Mouse (Mus musculus): ENCODE results near the gene Trp53tg5. TPM values are rescaled to one million over a fixed set of nuclear protein-coding genes. Genes with fewer than 3 reads are reported as not detected.

Trp53tg5 gene
- total RNA-seq, 2 experiments from 2014 or later: not detected

DNA sequence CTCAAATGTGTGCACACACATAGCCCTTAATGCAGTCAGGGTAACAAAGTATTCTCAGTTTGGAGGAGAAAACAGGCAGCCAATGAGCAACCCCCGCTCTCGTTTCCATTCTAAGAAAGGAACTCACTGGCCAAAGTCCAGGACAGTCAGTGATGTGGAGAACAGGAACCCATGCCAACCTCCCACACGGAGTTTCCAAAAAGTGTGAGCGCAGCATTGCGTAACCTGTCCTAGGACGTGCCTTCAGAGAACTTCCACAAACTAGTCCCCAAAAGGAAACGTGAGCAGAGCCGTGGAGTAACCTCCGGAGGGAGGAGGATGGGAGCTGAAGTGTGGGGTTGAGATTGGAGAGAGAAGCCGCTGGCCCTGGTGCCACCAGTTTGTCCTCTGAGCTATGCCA, 18.7 kb downstream of the Trp53tg5 start:
- no peak for TF ChIP-seq CTCF (IDR thresholded peaks at IDR 0.05)
- intact Hi-C loops (cut with DNase I): loop anchor here (2.0 kb wide), 1 partner anchor 14 kb away; no protein-coding TSS in a partner anchor
- Histone ChIP-seq H3K27ac (peak overlapping the region; percentile 85), H3K4me3 (peak overlapping the region; percentile 24; the same call in 1 of the 2 replicates)
- DNase-seq: peak; percentile 85

DNA sequence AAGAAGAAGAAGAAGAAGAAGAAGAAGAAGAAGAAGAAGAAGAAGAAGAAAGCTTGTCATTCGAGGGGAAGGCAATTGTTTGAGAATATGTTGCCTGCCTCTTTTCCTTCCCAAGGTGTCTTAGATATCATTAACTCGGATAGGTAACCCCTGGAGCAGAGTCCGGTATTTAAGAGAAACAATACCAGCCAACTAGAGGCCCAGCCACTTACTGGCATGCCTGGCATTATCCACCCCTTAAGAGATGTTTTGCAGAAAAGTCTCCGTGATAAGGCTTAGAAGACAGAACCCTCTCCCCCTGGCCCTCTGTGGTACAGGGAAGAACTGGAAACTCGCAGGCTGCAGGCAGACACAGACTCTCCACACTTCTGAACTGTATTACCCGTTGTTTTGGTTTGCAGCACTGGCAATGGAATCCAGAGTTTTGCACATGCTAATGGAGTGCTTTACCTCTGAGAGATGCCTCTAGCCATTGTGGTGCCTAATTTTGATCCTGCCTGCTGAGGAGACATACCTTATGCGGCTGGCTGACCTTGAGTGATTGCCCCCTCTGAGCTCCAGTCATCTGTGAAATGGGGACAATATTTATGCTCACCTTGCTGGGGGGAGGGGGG, 19.5 kb downstream of the Trp53tg5 start:
- no peak for TF ChIP-seq CTCF (IDR thresholded peaks at IDR 0.05)
- intact Hi-C loops (cut with DNase I): loop anchor here (2.0 kb wide), 1 partner anchor 13 kb away; no protein-coding TSS in a partner anchor
- no peak overlapping the region for H3K4me3 ChIP-seq
- no peak for DNase-seq
- peak overlapping the region; percentile 85; the same call in 1 of the 2 replicates for H3K27ac ChIP-seq

DNA sequence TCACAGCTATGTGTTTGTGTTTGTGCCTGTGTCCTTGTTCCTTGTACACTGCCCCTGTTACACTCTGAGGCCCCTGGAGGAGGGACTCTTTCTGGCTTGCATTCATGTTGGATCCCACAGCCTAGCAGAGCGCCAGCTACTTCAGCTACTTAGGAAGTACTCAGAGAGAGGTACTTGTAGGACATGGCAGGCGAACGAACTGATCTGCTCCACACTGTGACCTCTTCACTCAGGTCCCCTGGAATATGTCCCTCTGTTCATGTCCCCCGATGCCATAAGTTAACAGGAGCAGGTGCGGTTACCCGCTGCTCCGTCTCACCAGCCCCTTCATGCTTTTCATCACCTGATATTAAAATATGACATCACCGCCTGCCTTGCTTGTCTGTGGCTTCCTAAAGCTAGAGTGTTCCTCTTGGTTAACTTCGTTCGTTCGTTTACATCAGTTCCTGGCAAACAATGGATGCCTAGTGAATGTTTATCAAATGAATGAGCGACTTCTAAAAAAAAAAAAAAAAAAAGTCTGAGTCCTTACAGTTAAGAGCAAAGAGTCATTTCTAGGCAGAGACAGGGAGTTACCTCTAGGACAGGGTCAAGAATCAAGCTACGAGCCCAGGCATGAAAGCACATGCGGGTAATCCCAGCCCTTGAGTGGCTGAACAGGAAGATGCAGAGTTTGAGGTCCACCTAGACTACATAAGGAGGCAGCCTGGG, 20.3 kb downstream of the Trp53tg5 start:
- Histone ChIP-seq H3K27ac (no peak overlapping the region), H3K4me3 (no peak overlapping the region)
- TF ChIP-seq CTCF (IDR thresholded peaks at IDR 0.05): no peak
- intact Hi-C loops (cut with DNase I): no loop called here
- DNase-seq: no peak

DNA sequence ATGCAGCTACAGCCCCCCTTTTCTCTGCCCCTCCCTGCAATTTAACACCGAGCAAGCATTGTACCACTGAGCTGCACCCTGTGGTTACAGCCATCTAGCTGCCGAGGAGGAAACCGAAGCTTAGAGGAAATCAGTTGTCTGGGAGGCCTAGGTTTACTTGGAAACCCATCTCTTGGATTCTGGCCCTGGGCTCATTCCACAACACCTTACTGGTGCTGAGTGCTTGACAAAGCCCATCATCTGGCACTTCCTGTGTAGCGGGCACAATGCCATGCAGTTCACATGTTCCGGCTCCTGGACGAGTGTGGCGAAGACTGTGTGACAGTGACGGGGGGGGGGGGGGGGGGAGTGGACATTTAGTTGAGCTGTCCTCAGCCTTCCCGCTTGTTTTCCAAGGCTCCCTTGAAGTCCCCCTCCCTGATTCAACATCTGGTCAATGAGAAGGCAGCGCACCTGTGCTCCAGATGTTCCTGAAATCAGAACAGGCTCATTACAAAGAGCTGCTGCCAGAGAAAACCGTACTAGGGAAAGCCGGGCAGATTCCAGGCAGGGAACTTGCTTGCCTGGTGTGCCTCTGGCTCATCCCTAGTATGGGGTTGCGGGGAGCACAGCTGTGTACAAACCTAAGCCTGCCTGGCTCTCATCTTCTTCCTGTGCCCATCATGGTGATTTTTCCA, 21.4 kb downstream of the Trp53tg5 start:
- peak; percentile 52 for DNase-seq
- TF ChIP-seq CTCF (IDR thresholded peaks at IDR 0.05): no peak
- Histone ChIP-seq H3K27ac (no peak overlapping the region), H3K4me3 (no peak overlapping the region)
- intact Hi-C loops (cut with DNase I): no loop called here

DNA sequence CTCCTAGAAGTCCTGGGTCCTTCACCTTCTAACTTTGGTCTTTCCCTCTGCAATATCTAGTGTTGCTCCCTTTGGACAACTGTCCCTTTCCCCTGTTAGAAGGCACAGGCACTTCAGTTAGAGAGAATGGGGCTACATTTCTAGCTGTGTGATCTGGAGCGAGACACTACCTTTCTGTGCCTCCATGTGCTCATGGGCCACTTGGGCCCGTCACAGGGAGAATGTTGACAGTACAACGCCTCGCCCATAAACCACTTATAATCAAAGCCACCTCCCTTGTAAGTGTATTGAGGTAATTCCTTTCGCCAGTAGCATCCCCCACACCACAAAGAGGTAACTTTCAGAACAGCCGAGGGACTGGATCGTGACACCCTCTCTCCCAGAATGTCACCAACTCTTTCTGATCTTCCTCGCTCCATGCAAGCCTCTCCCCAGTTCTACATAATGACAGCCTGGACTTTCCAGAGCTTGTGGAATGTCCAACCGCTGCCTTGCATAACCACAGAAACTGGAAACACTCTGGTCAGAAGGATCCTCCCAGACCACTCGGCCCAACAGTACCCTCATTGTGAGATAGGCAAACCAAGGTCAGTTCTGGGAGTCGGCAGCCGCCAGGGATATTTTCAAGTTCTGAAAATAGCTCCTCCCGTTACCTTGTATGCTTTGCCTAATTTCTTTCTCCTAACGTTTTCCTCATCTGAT, 24.0 kb downstream of the Trp53tg5 start:
- intact Hi-C loops (cut with DNase I): no loop called here
- TF ChIP-seq CTCF (IDR thresholded peaks at IDR 0.05): no peak
- Histone ChIP-seq H3K27ac (peak overlapping the region; percentile 16; the same call in 1 of the 2 replicates), H3K4me3 (no peak overlapping the region)
- no peak for DNase-seq

DNA sequence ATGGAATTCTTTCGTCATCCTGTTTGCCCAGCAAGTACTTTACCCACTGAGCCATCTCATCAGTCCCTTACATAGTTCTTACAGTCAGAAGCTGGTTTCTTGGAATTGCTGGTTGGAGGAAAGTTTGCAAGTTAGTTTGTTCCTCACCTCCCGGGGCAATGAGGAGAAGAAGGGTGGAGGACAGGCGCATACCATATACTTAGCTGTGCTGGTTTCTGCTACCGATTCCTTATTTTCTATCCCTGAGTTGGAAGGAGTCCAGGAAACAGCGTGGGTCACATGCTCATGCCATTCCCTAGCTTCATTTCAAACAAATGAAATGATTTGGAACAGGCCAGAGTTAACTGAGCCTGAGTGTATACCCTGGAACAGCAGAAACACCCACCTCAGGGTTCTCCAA, 24.6 kb downstream of the Trp53tg5 start:
- DNase-seq: no peak
- TF ChIP-seq CTCF (IDR thresholded peaks at IDR 0.05): no peak
- intact Hi-C loops (cut with DNase I): no loop called here
- Histone ChIP-seq H3K4me3 (no peak overlapping the region), H3K27ac (no peak overlapping the region)

DNA sequence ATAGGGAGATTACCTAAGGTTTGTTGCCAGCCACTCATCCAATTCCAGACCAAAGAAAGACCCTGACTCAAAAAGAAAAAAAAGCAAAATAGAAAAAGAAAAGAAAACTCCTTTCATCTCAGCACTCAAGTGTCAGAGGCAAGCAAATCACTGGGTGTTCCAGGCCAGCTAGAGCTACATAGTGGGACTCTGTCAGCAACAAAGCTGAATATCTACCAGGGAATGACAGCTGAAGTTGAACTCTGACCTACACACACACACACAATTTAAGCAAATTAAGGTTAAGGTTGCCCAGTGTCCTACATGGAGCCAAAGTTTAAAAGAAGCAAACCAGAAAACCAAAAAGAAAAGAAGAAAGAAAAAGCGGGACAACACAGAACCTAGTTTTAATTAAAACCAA, 25.4 kb downstream of the Trp53tg5 start:
- Histone ChIP-seq H3K27ac (no peak overlapping the region), H3K4me3 (no peak overlapping the region)
- intact Hi-C loops (cut with DNase I): no loop called here
- no peak for TF ChIP-seq CTCF (IDR thresholded peaks at IDR 0.05)
- no peak for DNase-seq

DNA sequence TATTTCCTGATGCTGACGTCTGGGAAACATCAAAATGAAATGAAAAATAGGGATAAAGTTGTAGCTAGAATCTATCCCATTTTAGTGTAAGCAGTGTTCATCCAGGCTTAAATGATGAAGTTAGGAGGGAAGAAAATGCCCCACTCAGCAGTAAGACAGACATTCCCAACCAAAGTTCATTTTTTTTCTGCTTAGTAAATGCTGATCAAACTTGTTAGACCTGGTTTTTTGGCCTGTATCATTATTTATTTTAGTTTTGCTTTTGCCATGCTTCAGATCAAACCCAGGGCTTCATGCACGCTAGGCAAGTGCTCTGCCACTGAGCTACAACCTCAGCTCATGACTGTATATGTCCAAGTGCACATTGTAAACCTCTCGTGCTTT, 27.4 kb downstream of the Trp53tg5 start:
- intact Hi-C loops (cut with DNase I): no loop called here

DNA sequence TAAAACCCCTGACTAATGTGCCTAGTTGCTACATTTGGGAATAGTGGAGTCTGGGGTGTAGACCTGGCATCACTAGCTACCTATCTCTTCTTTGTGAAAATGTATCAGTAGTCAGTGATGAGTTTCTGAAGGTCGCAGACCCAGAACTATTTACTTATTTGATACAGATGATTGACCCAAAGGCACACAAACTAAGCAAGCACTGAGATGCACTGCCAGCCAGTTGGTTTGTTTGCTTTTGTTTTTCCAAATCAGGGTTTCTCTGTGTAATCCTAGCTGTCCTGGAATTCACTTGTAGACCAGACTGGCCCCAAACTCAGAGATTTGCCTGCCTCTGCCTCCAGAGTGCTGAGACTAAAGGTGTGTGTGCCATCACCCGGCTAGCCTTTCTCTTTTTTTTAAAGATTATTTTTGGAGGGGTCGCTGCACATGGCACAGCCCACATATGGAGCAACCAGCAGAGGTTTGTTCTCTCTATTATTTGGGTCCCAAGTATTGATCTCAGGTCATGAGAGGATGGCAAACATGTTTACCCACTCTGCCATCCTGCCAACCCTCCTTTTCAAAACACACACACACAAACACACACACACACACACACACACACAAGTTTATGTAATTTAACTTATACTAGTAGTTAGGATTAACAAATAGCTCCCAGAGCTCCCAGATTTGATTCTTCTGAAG, 28.0 kb downstream of the Trp53tg5 start:
- Histone ChIP-seq H3K4me3 (no peak overlapping the region), H3K27ac (no peak overlapping the region)
- no peak for DNase-seq
- intact Hi-C loops (cut with DNase I): no loop called here
- TF ChIP-seq CTCF (IDR thresholded peaks at IDR 0.05): no peak

More for the DNA sequence above, 27.4 kb downstream of the Trp53tg5 start:
- no peak overlapping the region for H3K4me3 ChIP-seq
- TF ChIP-seq CTCF (IDR thresholded peaks at IDR 0.05): no peak
- DNase-seq: no peak
- H3K27ac ChIP-seq: no peak overlapping the region

DNA sequence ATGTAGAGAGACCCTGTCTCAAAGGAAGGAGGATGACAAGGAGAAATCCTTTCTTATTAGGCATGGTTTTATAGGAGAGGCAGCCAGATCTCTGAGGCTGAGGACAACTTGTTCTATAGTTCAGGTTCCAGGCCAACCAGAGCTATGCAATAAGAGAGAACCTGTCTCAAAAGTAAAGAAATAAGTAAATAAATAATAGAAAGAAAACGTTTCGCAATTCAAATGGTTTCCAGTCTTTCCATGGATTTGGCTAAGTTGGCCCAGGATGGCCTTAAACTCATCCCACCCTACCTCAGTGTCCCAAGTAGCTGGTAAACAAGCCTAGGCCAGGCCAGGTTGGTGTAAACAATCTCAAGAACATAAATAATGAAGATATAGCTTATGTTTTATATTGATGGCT, 28.8 kb downstream of the Trp53tg5 start:
- intact Hi-C loops (cut with DNase I): no loop called here
- no peak for DNase-seq
- Histone ChIP-seq H3K27ac (no peak overlapping the region), H3K4me3 (no peak overlapping the region)
- no peak for TF ChIP-seq CTCF (IDR thresholded peaks at IDR 0.05)

DNA sequence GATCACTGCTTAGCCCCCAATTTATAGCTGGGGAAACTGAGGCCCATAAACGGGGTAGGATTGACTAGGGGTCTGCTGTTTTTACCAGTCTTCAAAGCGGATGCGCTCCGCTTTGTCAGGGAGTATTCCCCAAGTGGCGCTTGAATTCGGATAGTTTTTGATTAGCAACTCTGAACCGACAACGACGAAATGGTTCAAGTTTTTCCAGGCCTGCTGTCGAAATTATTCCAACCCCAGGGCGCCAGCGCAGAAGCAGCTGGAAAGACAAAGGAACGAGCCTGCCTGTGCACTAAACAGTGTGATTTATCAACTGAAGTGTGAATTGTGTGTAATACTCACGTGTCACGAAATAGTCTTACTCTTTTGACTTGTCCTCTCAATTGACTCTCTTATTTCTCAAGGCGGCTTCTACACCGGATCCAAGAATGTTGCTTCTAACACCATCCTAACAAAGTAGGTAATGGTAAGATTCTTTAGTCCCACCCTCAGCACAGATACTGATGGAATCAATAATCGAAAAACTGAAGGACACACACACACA, 30.0 kb downstream of the Trp53tg5 start, which contains the start of gene Sdc4:
Gene Sdc4 (minus strand): TSS at position 428 of the 541 bp plus-strand sequence.
- DNase-seq: peak; percentile 53
- Histone ChIP-seq H3K27ac (peak within 1 kb of the TSS; percentile 97), H3K4me3 (peak within 1 kb of the TSS; percentile 86)
- no peak for TF ChIP-seq CTCF (IDR thresholded peaks at IDR 0.05)
- intact Hi-C loops (cut with DNase I): no loop called here

DNA sequence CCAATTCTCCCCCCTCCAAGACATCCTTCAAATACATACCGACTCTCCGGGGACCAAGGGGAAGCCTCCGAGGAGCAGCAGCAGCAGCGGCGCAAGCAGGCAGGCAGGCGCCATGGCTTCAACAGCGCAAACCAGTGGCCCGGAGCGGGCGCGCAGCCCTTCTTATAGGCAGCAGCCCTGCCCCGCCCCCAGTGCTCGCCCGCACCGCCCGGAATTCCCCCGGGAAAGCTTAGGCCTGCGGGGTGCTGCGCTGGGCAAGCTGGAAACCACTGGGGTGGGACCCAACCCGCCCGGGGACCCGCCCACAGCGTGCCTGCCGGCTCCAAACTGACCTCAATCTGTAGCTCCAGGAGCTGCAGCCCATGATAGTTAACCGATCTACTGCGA, 30.5 kb downstream of the Trp53tg5 start:
- peak; percentile 36 for TF ChIP-seq CTCF (IDR thresholded peaks at IDR 0.05)
- DNase-seq: peak; percentile 93
- H3K27ac ChIP-seq: peak overlapping the region; percentile 97
- intact Hi-C loops (cut with DNase I): no loop called here
- peak overlapping the region; percentile 86 for H3K4me3 ChIP-seq

Data from gastrocnemius, adult 2 months (tissue).